Mouse (Mus musculus): ENCODE data around the gene Tectb.

GRCm38 (mm10) chr19:55241186-55241645 lies 60.7 kb downstream of the Tectb start, which contains the start of gene Gucy2g:
- no peak for TF ChIP-seq CTCF (IDR thresholded peaks at IDR 0.05; ENCODE audit: low read depth)
- TF ChIP-seq EP300 (IDR thresholded peaks at IDR 0.05; ENCODE audit: low read depth), result no peak

Data from liver, postnatal 0 days (tissue).